Mouse (Mus musculus) stomach, embryonic 14.5 days (tissue): Measurements from ENCODE around the gene Igsf21. TPM values are rescaled to one million over a fixed set of nuclear protein-coding genes. Genes with fewer than 3 reads are reported as not detected.

Source experiments
- ATAC-seq: fragments of 200-750 bp; cut with Nextera tagmentation; 2 replicates; pipeline ENCODE4 v1.8.0; 2017; ENCODE audit warnings: low read depth, moderate TSS enrichment; ENCODE audit not compliant: insufficient number of reproducible peaks, insufficient read depth, low FRiP score
- H3K27ac ChIP-seq: fragments of 300-500 bp; sonication (generic); 2 replicates; pipeline ENCODE4 v1.5.1; 2014; ENCODE audit warnings: mild to moderate bottlenecking, low read length, moderate library complexity, mixed read lengths
- H3K27me3 ChIP-seq: fragments of 300-500 bp; sonication (generic); 2 replicates; pipeline ENCODE4 v1.6.1; 2014; ENCODE audit warnings: low read length, control low read depth, mixed read lengths; ENCODE audit not compliant: control insufficient read depth, insufficient read depth
- H3K36me3 ChIP-seq: fragments of 300-500 bp; sonication (generic); 2 replicates; pipeline ENCODE4 v1.6.1; 2014; ENCODE audit warnings: mild to moderate bottlenecking, control low read depth, low read length, moderate library complexity, mixed read lengths; ENCODE audit not compliant: control insufficient read depth, insufficient read depth
- H3K4me1 ChIP-seq: fragments of 300-500 bp; sonication (generic); 2 replicates; pipeline ENCODE4 v1.6.1; 2014; ENCODE audit warnings: low read length, control low read depth, mixed read lengths; ENCODE audit not compliant: control insufficient read depth, insufficient read depth
- H3K4me2 ChIP-seq: fragments of 300-500 bp; sonication (generic); replicated peaks from 2 replicates; pipeline ENCODE4 v1.6.1; 2014; ENCODE audit warnings: low read depth, low read length, control low read depth
- H3K4me3 ChIP-seq: fragments of 300-500 bp; sonication (generic); 2 replicates; pipeline ENCODE4 v1.5.1; 2014; ENCODE audit warnings: low read depth, low read length, control low read depth
- H3K9ac ChIP-seq: fragments of 300-500 bp; sonication (generic); replicated peaks from 2 replicates; pipeline ENCODE4 v1.6.1; 2014; ENCODE audit warnings: low read depth, mild to moderate bottlenecking, control low read depth, low read length, moderate library complexity, mixed read lengths
- H3K9me3 ChIP-seq: fragments of 300-500 bp; sonication (generic); 2 replicates; pipeline ENCODE4 v1.6.1; 2016; ENCODE audit warnings: low read depth, low read length, control low read depth; ENCODE audit not compliant: control insufficient read depth
- WGBS: fragments of 180-500 bp; shearing (Covaris S2); extraction: QIAGEN DNeasy Blood & Tissue Kit; methylation state at CpG from one replicate; pipeline ENCODE4 v1.1.7; 2014; 5-methylcytosine and 5-hydroxymethylcytosine counted together
- polyA plus RNA-seq: library from polyadenylated mRNA; unstranded; fragments of >200 nt; fragmentation: Nextera tagmentation; extraction: Ambion mirVana; gene quantifications from 2 replicates; pipeline ENCODE4 v1.2.1, GENCODE M21; 2014

Igsf21 gene
- polyA plus RNA-seq, 1 experiment from 2014 or later: 1.2 TPM

DNA sequence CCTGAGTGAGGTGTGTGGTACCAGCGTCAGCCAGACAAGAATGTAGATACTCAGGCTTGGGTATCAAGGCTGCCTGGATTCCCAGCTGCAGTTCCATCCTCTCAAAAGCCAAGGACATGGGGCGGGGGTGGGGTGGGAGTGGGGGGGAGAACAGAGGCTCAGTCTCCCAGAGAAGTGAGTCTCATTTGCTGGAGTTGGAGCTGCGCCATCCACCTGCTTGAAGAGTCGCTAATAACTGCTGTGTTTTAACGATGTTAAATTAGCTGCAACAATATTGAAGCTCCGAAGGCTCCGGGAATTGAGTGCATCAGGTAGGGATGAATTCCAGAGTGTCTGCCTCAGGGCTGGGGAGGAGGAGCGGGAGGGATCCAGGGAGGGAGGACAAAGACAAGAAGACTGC lies 250.9 kb downstream of the Igsf21 start:
- H3K4me3 ChIP-seq: no peak overlapping the region
- 65% methylated on average over 8 of the region's 8 CpGs for WGBS

GRCm38 (mm10) chr4:139993111-139993755 lies 253.4 kb downstream of the Igsf21 start:
- Histone ChIP-seq H3K27me3 (no peaks in the 10 kb centered on the region), H3K9me3 (peaks cover 5% of the 10 kb centered on the region; the same call in 1 of the 2 replicates), H3K4me1 (peaks cover 6% of the 10 kb centered on the region; the same call in 1 of the 2 replicates), H3K27ac (peak overlapping the region; percentile 33; the same call in 1 of the 2 replicates), H3K4me3 (no peak overlapping the region), H3K4me2 (no peak overlapping the region), H3K36me3 (no peaks in the 10 kb centered on the region), H3K9ac (no peak overlapping the region)
- ATAC-seq: no peak
- 21% methylated on average over 7 of the region's 16 CpGs for WGBS

More for the DNA sequence above, 250.9 kb downstream of the Igsf21 start:
- Histone ChIP-seq H3K9me3 (peaks cover 5% of the 10 kb centered on the region; the same call in 1 of the 2 replicates), H3K27ac (no peak overlapping the region), H3K9ac (no peak overlapping the region), H3K36me3 (no peaks in the 10 kb centered on the region), H3K4me1 (peaks cover 6% of the 10 kb centered on the region; the same call in 1 of the 2 replicates), H3K27me3 (no peaks in the 10 kb centered on the region), H3K4me2 (no peak overlapping the region)
- no peak for ATAC-seq

- no peaks in the 10 kb centered on the region for H3K36me3 ChIP-seq
- no peak overlapping the region for H3K27ac ChIP-seq
- no peaks in the 10 kb centered on the region for H3K4me1 ChIP-seq
- H3K27me3 ChIP-seq: no peaks in the 10 kb centered on the region
- ATAC-seq: no peak
- WGBS: 41% methylated on average over 7 of the region's 7 CpGs
- no peaks in the 10 kb centered on the region for H3K9me3 ChIP-seq
- H3K4me3 ChIP-seq: no peak overlapping the region
- H3K4me2 ChIP-seq: no peak overlapping the region
- H3K9ac ChIP-seq: no peak overlapping the region
These were observed 259.7 kb downstream of the Igsf21 start for GRCm38 (mm10) chr4:139986913-139987312.

DNA sequence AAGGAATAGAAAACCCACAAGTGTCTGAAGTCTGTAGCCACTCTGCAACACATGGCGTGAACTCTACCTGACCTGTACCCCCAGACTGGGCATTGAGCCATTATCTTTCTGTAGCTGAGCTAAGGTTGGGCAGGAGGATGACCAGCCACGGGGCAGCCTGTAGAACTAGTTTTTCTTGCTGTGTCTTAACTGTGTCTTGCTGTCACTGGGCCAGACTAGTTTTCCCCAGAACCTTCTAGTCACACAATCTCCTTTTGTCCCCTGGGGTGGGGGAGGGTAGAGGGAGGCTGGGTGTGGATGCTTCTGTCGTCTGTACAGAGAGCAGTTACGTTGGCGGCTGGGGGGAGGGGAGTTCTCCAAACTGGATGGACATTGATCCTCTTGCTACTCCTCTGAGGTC lies 267.9 kb downstream of the Igsf21 start:
- ATAC-seq: peak; percentile 87
- Histone ChIP-seq H3K4me3 (no peak overlapping the region), H3K27ac (peak overlapping the region; percentile 82), H3K9ac (no peak overlapping the region), H3K36me3 (no peaks in the 10 kb centered on the region), H3K27me3 (no peaks in the 10 kb centered on the region), H3K4me2 (no peak overlapping the region), H3K4me1 (peaks cover 21% of the 10 kb centered on the region; the same call in 1 of the 2 replicates), H3K9me3 (no peaks in the 10 kb centered on the region)
- 29% methylated on average over 5 of the region's 5 CpGs for WGBS

GRCm38 (mm10) chr4:139977308-139977781 lies 269.2 kb downstream of the Igsf21 start:
- H3K4me2 ChIP-seq: peak overlapping the region; percentile 12; the same call in 1 of the 2 replicates
- H3K27me3 ChIP-seq: no peaks in the 10 kb centered on the region
- no peaks in the 10 kb centered on the region for H3K9me3 ChIP-seq
- WGBS: 20% methylated on average over 5 of the region's 5 CpGs
- ATAC-seq: no peak
- peak overlapping the region; percentile 82 for H3K27ac ChIP-seq
- no peaks in the 10 kb centered on the region for H3K36me3 ChIP-seq
- no peak overlapping the region for H3K4me3 ChIP-seq
- H3K4me1 ChIP-seq: peaks cover 21% of the 10 kb centered on the region; the same call in 1 of the 2 replicates
- H3K9ac ChIP-seq: no peak overlapping the region
